Mouse (Mus musculus) small intestine, adult 2 months (tissue): ENCODE measurements around the gene Adi1.

ENCODE experiments used
- CTCF ChIP-seq: fragments of 200-500 bp; IDR thresholded peaks from 2 replicates; pipeline ENCODE4 v1.5.1; 2012; ENCODE audit warnings: low read depth, mild to moderate bottlenecking, control low read depth, inconsistent platforms, low read length, moderate library complexity, mixed read lengths; ENCODE audit not compliant: insufficient replicate concordance, insufficient read length; ENCODE audit errors: extremely low read depth
- POLR2A ChIP-seq: fragments of 200-500 bp; IDR thresholded peaks from 2 replicates; pipeline ENCODE4 v1.6.1; 2012; ENCODE audit warnings: low read depth, mild to moderate bottlenecking, control low read depth, inconsistent platforms, low read length, moderate library complexity

- no peak for TF ChIP-seq CTCF
- TF ChIP-seq POLR2A, result no peak
These were observed 46.6 kb upstream of the Adi1 start for GRCm38 (mm10) chr12:28628436-28628835.
